Mouse (Mus musculus): ENCODE measurements around the gene Notch2. TPM values are rescaled to one million over a fixed set of nuclear protein-coding genes. Genes with fewer than 3 reads are reported as not detected.

Notch2 gene
- polyA plus RNA-seq (2015; fragmentation: Nextera tagmentation; extraction: Ambion mirVana): 6.6 and 7.0 TPM in 2 replicates

GRCm38 (mm10) chr3:98013401-98014281 lies at the start of gene Notch2:
Gene Notch2 (plus strand): TSS chr3:98013527.
- peak; percentile 92 for ATAC-seq
- Histone ChIP-seq H3K4me3 (ENCODE audit: low read depth, low read length) (peak within 1 kb of the TSS; percentile 72), H3K36me3 (ENCODE audit: control insufficient read depth, insufficient read depth, low read length) (no peaks in the 10 kb centered on the region), H3K9ac (ENCODE audit: low read depth, low read length) (peak within 1 kb of the TSS; percentile 71), H3K4me1 (ENCODE audit: control insufficient read depth, insufficient read depth, low read length) (peaks cover 6% of the 10 kb centered on the region; the same call in 1 of the 2 replicates), H3K27me3 (ENCODE audit: control insufficient read depth, insufficient read depth, low read depth, low read length) (no peaks in the 10 kb centered on the region; the same call in 1 of the 2 replicates), H3K4me2 (ENCODE audit: low read length) (peak within 1 kb of the TSS; percentile 99), H3K27ac (ENCODE audit: low read length) (peak within 1 kb of the TSS; percentile 65), H3K9me3 (replicated peaks; ENCODE audit: control insufficient read depth, low read length, poor library complexity, severe bottlenecking) (no peaks in the 10 kb centered on the region)
- under 1% methylated on average over 95 of the region's 95 CpGs for WGBS

GRCm38 (mm10) chr3:97964878-97965353 lies 48.4 kb upstream of the Notch2 start:
- no peak overlapping the region for H3K27ac ChIP-seq (ENCODE audit: low read length)
- H3K9ac ChIP-seq (ENCODE audit: low read depth, low read length): no peak overlapping the region
- H3K4me3 ChIP-seq (ENCODE audit: low read depth, low read length): no peak overlapping the region
- no peak for ATAC-seq
- no peaks in the 10 kb centered on the region for H3K36me3 ChIP-seq (ENCODE audit: control insufficient read depth, insufficient read depth, low read length)
- H3K27me3 ChIP-seq (ENCODE audit: control insufficient read depth, insufficient read depth, low read depth, low read length): no peaks in the 10 kb centered on the region
- H3K9me3 ChIP-seq (replicated peaks; ENCODE audit: control insufficient read depth, low read length, poor library complexity, severe bottlenecking): no peaks in the 10 kb centered on the region
- peaks cover 7% of the 10 kb centered on the region for H3K4me1 ChIP-seq (ENCODE audit: control insufficient read depth, insufficient read depth, low read length)
- 89% methylated on average over 14 of the region's 14 CpGs for WGBS
- no peak overlapping the region for H3K4me2 ChIP-seq (ENCODE audit: low read length)

- Histone ChIP-seq H3K36me3 (ENCODE audit: control insufficient read depth, insufficient read depth, low read length) (no peaks in the 10 kb centered on the region), H3K4me3 (ENCODE audit: low read depth, low read length) (no peak overlapping the region), H3K4me2 (ENCODE audit: low read length) (no peak overlapping the region), H3K27me3 (ENCODE audit: control insufficient read depth, insufficient read depth, low read depth, low read length) (no peaks in the 10 kb centered on the region), H3K27ac (ENCODE audit: low read length) (no peak overlapping the region), H3K9me3 (replicated peaks; ENCODE audit: control insufficient read depth, low read length, poor library complexity, severe bottlenecking) (no peaks in the 10 kb centered on the region), H3K4me1 (ENCODE audit: control insufficient read depth, insufficient read depth, low read length) (no peaks in the 10 kb centered on the region), H3K9ac (ENCODE audit: low read depth, low read length) (no peak overlapping the region)
- 67% methylated on average over 2 of the region's 2 CpGs for WGBS
- no peak for ATAC-seq
Measured at GRCm38 (mm10) chr3:97967627-97968026, 45.7 kb upstream of the Notch2 start.

- Histone ChIP-seq H3K9me3 (replicated peaks; ENCODE audit: control insufficient read depth, low read length, poor library complexity, severe bottlenecking) (no peaks in the 10 kb centered on the region), H3K9ac (ENCODE audit: low read depth, low read length) (no peak overlapping the region), H3K4me2 (ENCODE audit: low read length) (no peak overlapping the region), H3K4me1 (ENCODE audit: control insufficient read depth, insufficient read depth, low read length) (no peaks in the 10 kb centered on the region), H3K36me3 (ENCODE audit: control insufficient read depth, insufficient read depth, low read length) (no peaks in the 10 kb centered on the region), H3K27me3 (ENCODE audit: control insufficient read depth, insufficient read depth, low read depth, low read length) (no peaks in the 10 kb centered on the region), H3K4me3 (ENCODE audit: low read depth, low read length) (no peak overlapping the region), H3K27ac (ENCODE audit: low read length) (no peak overlapping the region)
- 98% methylated on average over 2 of the region's 2 CpGs for WGBS
- ATAC-seq: no peak
Measured at GRCm38 (mm10) chr3:97968191-97968590, 45.1 kb upstream of the Notch2 start.

GRCm38 (mm10) chr3:97969019-97969418 lies 44.3 kb upstream of the Notch2 start:
- Histone ChIP-seq H3K27ac (ENCODE audit: low read length) (no peak overlapping the region), H3K27me3 (ENCODE audit: control insufficient read depth, insufficient read depth, low read depth, low read length) (no peaks in the 10 kb centered on the region), H3K4me3 (ENCODE audit: low read depth, low read length) (no peak overlapping the region), H3K9ac (ENCODE audit: low read depth, low read length) (no peak overlapping the region), H3K4me2 (ENCODE audit: low read length) (no peak overlapping the region), H3K36me3 (ENCODE audit: control insufficient read depth, insufficient read depth, low read length) (no peaks in the 10 kb centered on the region), H3K4me1 (ENCODE audit: control insufficient read depth, insufficient read depth, low read length) (no peaks in the 10 kb centered on the region), H3K9me3 (replicated peaks; ENCODE audit: control insufficient read depth, low read length, poor library complexity, severe bottlenecking) (no peaks in the 10 kb centered on the region)
- WGBS: 64% methylated on average over 1 of the region's 1 CpGs
- no peak for ATAC-seq

GRCm38 (mm10) chr3:97971117-97971516 lies 42.2 kb upstream of the Notch2 start:
- no peak overlapping the region for H3K27ac ChIP-seq (ENCODE audit: low read length)
- H3K4me3 ChIP-seq (ENCODE audit: low read depth, low read length): no peak overlapping the region
- H3K4me2 ChIP-seq (ENCODE audit: low read length): no peak overlapping the region
- ATAC-seq: 0 out of 2 replicates have a peak, but pooled peaks have one; percentile 14
- no peaks in the 10 kb centered on the region for H3K9me3 ChIP-seq (replicated peaks; ENCODE audit: control insufficient read depth, low read length, poor library complexity, severe bottlenecking)
- WGBS: 28% methylated on average over 7 of the region's 7 CpGs
- H3K27me3 ChIP-seq (ENCODE audit: control insufficient read depth, insufficient read depth, low read depth, low read length): no peaks in the 10 kb centered on the region
- no peak overlapping the region for H3K9ac ChIP-seq (ENCODE audit: low read depth, low read length)
- no peaks in the 10 kb centered on the region for H3K36me3 ChIP-seq (ENCODE audit: control insufficient read depth, insufficient read depth, low read length)
- H3K4me1 ChIP-seq (ENCODE audit: control insufficient read depth, insufficient read depth, low read length): no peaks in the 10 kb centered on the region

- ATAC-seq: no peak
- Histone ChIP-seq H3K4me3 (ENCODE audit: low read depth, low read length) (no peak overlapping the region), H3K9me3 (replicated peaks; ENCODE audit: control insufficient read depth, low read length, poor library complexity, severe bottlenecking) (no peaks in the 10 kb centered on the region), H3K27me3 (ENCODE audit: control insufficient read depth, insufficient read depth, low read depth, low read length) (no peaks in the 10 kb centered on the region), H3K36me3 (ENCODE audit: control insufficient read depth, insufficient read depth, low read length) (no peaks in the 10 kb centered on the region), H3K27ac (ENCODE audit: low read length) (no peak overlapping the region), H3K4me1 (ENCODE audit: control insufficient read depth, insufficient read depth, low read length) (no peaks in the 10 kb centered on the region), H3K4me2 (ENCODE audit: low read length) (no peak overlapping the region), H3K9ac (ENCODE audit: low read depth, low read length) (no peak overlapping the region)
- 64% methylated on average over 5 of the region's 5 CpGs for WGBS
Measured at GRCm38 (mm10) chr3:97972200-97972599, 41.1 kb upstream of the Notch2 start.

GRCm38 (mm10) chr3:97972707-97973106 lies 40.6 kb upstream of the Notch2 start:
- no peaks in the 10 kb centered on the region for H3K4me1 ChIP-seq (ENCODE audit: control insufficient read depth, insufficient read depth, low read length)
- H3K9me3 ChIP-seq (replicated peaks; ENCODE audit: control insufficient read depth, low read length, poor library complexity, severe bottlenecking): no peaks in the 10 kb centered on the region
- H3K27ac ChIP-seq (ENCODE audit: low read length): no peak overlapping the region
- WGBS: 86% methylated on average over 4 of the region's 4 CpGs
- no peaks in the 10 kb centered on the region for H3K27me3 ChIP-seq (ENCODE audit: control insufficient read depth, insufficient read depth, low read depth, low read length)
- H3K36me3 ChIP-seq (ENCODE audit: control insufficient read depth, insufficient read depth, low read length): no peaks in the 10 kb centered on the region
- no peak overlapping the region for H3K4me3 ChIP-seq (ENCODE audit: low read depth, low read length)
- H3K4me2 ChIP-seq (ENCODE audit: low read length): no peak overlapping the region
- H3K9ac ChIP-seq (ENCODE audit: low read depth, low read length): no peak overlapping the region
- no peak for ATAC-seq

- H3K4me2 ChIP-seq (ENCODE audit: low read length): no peak overlapping the region
- no peak for ATAC-seq
- no peak overlapping the region for H3K9ac ChIP-seq (ENCODE audit: low read depth, low read length)
- no peaks in the 10 kb centered on the region for H3K4me1 ChIP-seq (ENCODE audit: control insufficient read depth, insufficient read depth, low read length)
- H3K4me3 ChIP-seq (ENCODE audit: low read depth, low read length): no peak overlapping the region
- no peaks in the 10 kb centered on the region for H3K36me3 ChIP-seq (ENCODE audit: control insufficient read depth, insufficient read depth, low read length)
- H3K9me3 ChIP-seq (replicated peaks; ENCODE audit: control insufficient read depth, low read length, poor library complexity, severe bottlenecking): no peaks in the 10 kb centered on the region
- H3K27me3 ChIP-seq (ENCODE audit: control insufficient read depth, insufficient read depth, low read depth, low read length): no peaks in the 10 kb centered on the region
- no peak overlapping the region for H3K27ac ChIP-seq (ENCODE audit: low read length)
- WGBS: 35% methylated on average over 2 of the region's 2 CpGs
Measured at GRCm38 (mm10) chr3:97973306-97973705, 40.0 kb upstream of the Notch2 start.
